Mouse (Mus musculus) E14TG2a.4 (cell line): ENCODE data around the gene Eng.

ENCODE experiments used
- CTCF ChIP-seq: conservative IDR thresholded peaks from 2 replicates; pipeline ENCODE4 v1.5.1; 2014; ENCODE audit warnings: low read length
- NANOG ChIP-seq: IDR thresholded peaks from 2 replicates; pipeline ENCODE4 v1.6.1; 2014; ENCODE audit warnings: borderline replicate concordance, low read length, mixed read lengths
- POU5F1 ChIP-seq: IDR thresholded peaks from 2 replicates; pipeline ENCODE4 v1.6.1; 2014; ENCODE audit warnings: low read length, borderline replicate concordance

DNA sequence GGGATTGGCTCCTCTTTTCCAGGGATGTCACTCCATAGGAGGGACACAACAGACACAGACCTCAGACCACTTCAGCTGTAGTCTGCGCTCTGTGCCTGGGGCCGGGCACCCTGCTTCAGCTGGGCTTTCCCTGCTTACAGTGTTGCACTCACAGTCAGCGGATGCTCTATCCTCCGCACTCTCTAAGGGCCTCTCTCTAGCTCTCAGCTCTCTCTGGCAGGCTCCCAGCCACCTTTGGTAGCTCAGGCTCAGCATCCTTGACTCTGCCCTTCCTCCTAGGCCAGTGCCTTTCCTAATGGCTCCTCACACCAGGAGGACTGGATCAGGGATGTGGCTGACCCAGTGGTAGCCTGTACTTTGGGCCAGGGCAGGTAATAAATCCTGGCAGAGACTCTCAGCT is 85.5 kb downstream of the Eng start:
- no peak for TF ChIP-seq CTCF
- no peak for TF ChIP-seq NANOG
- no peak for TF ChIP-seq POU5F1
